Mouse (Mus musculus) embryonic facial prominence, embryonic 12.5 days (tissue): ENCODE data around the gene Tmem262. TPM values are rescaled to one million over a fixed set of nuclear protein-coding genes. Genes with fewer than 3 reads are reported as not detected.

Source experiments
- ATAC-seq: fragments of 200-750 bp; cut with Nextera tagmentation; 2 replicates; pipeline ENCODE4 v1.8.0; 2017; ENCODE audit not compliant: insufficient number of reproducible peaks, insufficient read depth, low FRiP score, low TSS enrichment
- H3K27ac ChIP-seq: fragments of 300-500 bp; sonication (generic); 2 replicates; pipeline ENCODE4 v1.5.1; 2016; ENCODE audit warnings: mild to moderate bottlenecking
- H3K27me3 ChIP-seq: fragments of 300-500 bp; sonication (generic); 2 replicates; pipeline ENCODE4 v1.6.1; 2016; ENCODE audit warnings: mild to moderate bottlenecking, moderate library complexity
- H3K36me3 ChIP-seq: fragments of 300-500 bp; sonication (generic); 2 replicates; pipeline ENCODE4 v1.6.1; 2016; ENCODE audit warnings: mild to moderate bottlenecking
- H3K4me1 ChIP-seq: fragments of 300-500 bp; sonication (generic); 2 replicates; pipeline ENCODE4 v1.6.1; 2016
- H3K4me2 ChIP-seq: fragments of 300-500 bp; sonication (generic); replicated peaks from 2 replicates; pipeline ENCODE4 v1.6.1; 2016; ENCODE audit warnings: mild to moderate bottlenecking, moderate library complexity
- H3K4me3 ChIP-seq: fragments of 300-500 bp; sonication (generic); 2 replicates; pipeline ENCODE4 v1.5.1; 2016; ENCODE audit warnings: mild to moderate bottlenecking
- H3K9ac ChIP-seq: fragments of 300-500 bp; sonication (generic); 2 replicates; pipeline ENCODE4 v1.6.1; 2016; ENCODE audit warnings: mild to moderate bottlenecking, moderate library complexity
- H3K9me3 ChIP-seq: fragments of 300-500 bp; sonication (generic); 2 replicates; pipeline ENCODE4 v1.6.1; 2016; ENCODE audit warnings: mild to moderate bottlenecking, moderate library complexity
- WGBS: fragments of 180-500 bp; shearing (Covaris S2); methylation state at CpG from one replicate; pipeline ENCODE4 v1.1.7; 2016; 5-methylcytosine and 5-hydroxymethylcytosine counted together
- polyA plus RNA-seq: library from polyadenylated mRNA; unstranded; fragments of >200 nt; fragmentation: Nextera tagmentation; extraction: Ambion mirVana; gene quantifications from 2 replicates; pipeline ENCODE4 v1.2.1, GENCODE M21; 2016

Tmem262 gene
- polyA plus RNA-seq, 1 experiment from 2014 or later = not detected

- no peak within 1 kb of the TSS for H3K4me3 ChIP-seq
- ATAC-seq = no peak
- 88% methylated on average over 9 of the region's 9 CpGs for WGBS
- H3K9me3 ChIP-seq = no peaks in the 10 kb centered on the region
- H3K27ac ChIP-seq = no peak within 1 kb of the TSS
- no peak within 1 kb of the TSS for H3K4me2 ChIP-seq
- peaks cover 33% of the 10 kb centered on the region for H3K36me3 ChIP-seq
- peaks cover 14% of the 10 kb centered on the region for H3K4me1 ChIP-seq
- no peaks in the 10 kb centered on the region for H3K27me3 ChIP-seq
- H3K9ac ChIP-seq = no peak within 1 kb of the TSS
Observed at GRCm38 (mm10) chr19:6082156-6082555, 2.3 kb downstream of the Tmem262 start, which contains the start of gene Gm28374. TSS of gene Gm28374 (minus strand) at chr19:6082256.

GRCm38 (mm10) chr19:6084478-6085248 is 4.8 kb downstream of the Tmem262 start, which contains the start of the genes Zfpl1 and Cdca5:
TSS of gene Zfpl1 (minus strand) at chr19:6084956.
TSS of gene Cdca5 (plus strand) at chr19:6084983.
- Histone ChIP-seq H3K4me2 (peak within 1 kb of the TSS; percentile 97), H3K9me3 (no peaks in the 10 kb centered on the region), H3K4me1 (peaks cover 14% of the 10 kb centered on the region), H3K4me3 (peak within 1 kb of the TSS; percentile 80), H3K27ac (peak within 1 kb of the TSS; percentile 73), H3K36me3 (peaks cover 55% of the 10 kb centered on the region), H3K27me3 (no peaks in the 10 kb centered on the region), H3K9ac (peak within 1 kb of the TSS; percentile 79)
- WGBS = under 1% methylated on average over 58 of the region's 58 CpGs
- peak; percentile 86 for ATAC-seq

GRCm38 (mm10) chr19:6085417-6085879 is 5.6 kb downstream of the Tmem262 start:
- H3K4me3 ChIP-seq = peak overlapping the region; percentile 80
- peak overlapping the region; percentile 73; the same call in 1 of the 2 replicates for H3K27ac ChIP-seq
- H3K36me3 ChIP-seq = peaks cover 55% of the 10 kb centered on the region
- H3K4me2 ChIP-seq = peak overlapping the region; percentile 97
- ATAC-seq = peak; percentile 76
- 0% methylated on average over 17 of the region's 17 CpGs for WGBS
- H3K9ac ChIP-seq = peak overlapping the region; percentile 79
- H3K4me1 ChIP-seq = peaks cover 14% of the 10 kb centered on the region
- H3K27me3 ChIP-seq = no peaks in the 10 kb centered on the region
- no peaks in the 10 kb centered on the region for H3K9me3 ChIP-seq

- no peak for ATAC-seq
- H3K27me3 ChIP-seq = no peaks in the 10 kb centered on the region
- H3K4me1 ChIP-seq = peaks cover 9% of the 10 kb centered on the region
- no peak overlapping the region for H3K9ac ChIP-seq
- WGBS = 93% methylated on average over 13 of the region's 13 CpGs
- no peak overlapping the region for H3K4me2 ChIP-seq
- H3K27ac ChIP-seq = no peak overlapping the region
- H3K36me3 ChIP-seq = peaks cover 55% of the 10 kb centered on the region
- no peak overlapping the region for H3K4me3 ChIP-seq
- H3K9me3 ChIP-seq = no peaks in the 10 kb centered on the region
Observed at GRCm38 (mm10) chr19:6088841-6089240, 9.0 kb downstream of the Tmem262 start.

- Histone ChIP-seq H3K4me3 (no peak within 1 kb of the TSS), H3K27ac (no peak within 1 kb of the TSS), H3K9me3 (no peaks in the 10 kb centered on the region), H3K36me3 (peaks cover 56% of the 10 kb centered on the region), H3K4me1 (no peaks in the 10 kb centered on the region), H3K9ac (no peak within 1 kb of the TSS), H3K4me2 (no peak within 1 kb of the TSS), H3K27me3 (no peaks in the 10 kb centered on the region)
- 88% methylated on average over 7 of the region's 7 CpGs for WGBS
- no peak for ATAC-seq
Observed at GRCm38 (mm10) chr19:6094119-6094518, 14.3 kb downstream of the Tmem262 start, which contains the start of gene AC131692.1. TSS of gene AC131692.1 (plus strand) at chr19:6094419.

- WGBS = 90% methylated on average over 3 of the region's 3 CpGs
- H3K9me3 ChIP-seq = no peaks in the 10 kb centered on the region
- no peak overlapping the region for H3K27ac ChIP-seq
- 0 out of 2 replicates have a peak, but pooled peaks cover 3% of the 10 kb centered on the region for H3K4me1 ChIP-seq
- no peak overlapping the region for H3K4me3 ChIP-seq
- ATAC-seq = no peak
- H3K9ac ChIP-seq = no peak overlapping the region
- peaks cover 22% of the 10 kb centered on the region for H3K36me3 ChIP-seq
- H3K27me3 ChIP-seq = no peaks in the 10 kb centered on the region
- H3K4me2 ChIP-seq = no peak overlapping the region
Observed at GRCm38 (mm10) chr19:6097847-6098246, 18.0 kb downstream of the Tmem262 start.

GRCm38 (mm10) chr19:6101186-6101585 is 21.4 kb downstream of the Tmem262 start:
- Histone ChIP-seq H3K4me1 (0 out of 2 replicates have a peak, but pooled peaks cover 3% of the 10 kb centered on the region), H3K4me2 (no peak overlapping the region), H3K9me3 (no peaks in the 10 kb centered on the region), H3K4me3 (no peak overlapping the region), H3K36me3 (peaks cover 4% of the 10 kb centered on the region; the same call in 1 of the 2 replicates), H3K27ac (no peak overlapping the region), H3K27me3 (no peaks in the 10 kb centered on the region), H3K9ac (no peak overlapping the region; the same call in 1 of the 2 replicates)
- WGBS = 25% methylated on average over 6 of the region's 6 CpGs
- no peak for ATAC-seq

- Histone ChIP-seq H3K36me3 (no peaks in the 10 kb centered on the region; the same call in 1 of the 2 replicates), H3K9ac (no peak overlapping the region), H3K27ac (no peak overlapping the region), H3K4me3 (no peak overlapping the region), H3K4me1 (0 out of 2 replicates have a peak, but pooled peaks cover 3% of the 10 kb centered on the region), H3K27me3 (no peaks in the 10 kb centered on the region), H3K4me2 (no peak overlapping the region), H3K9me3 (no peaks in the 10 kb centered on the region)
- no peak for ATAC-seq
- WGBS = 80% methylated on average over 6 of the region's 6 CpGs
Observed at GRCm38 (mm10) chr19:6102169-6102853, 22.5 kb downstream of the Tmem262 start.

GRCm38 (mm10) chr19:6104476-6104875 is 24.6 kb downstream of the Tmem262 start:
- Histone ChIP-seq H3K27ac (no peak overlapping the region), H3K36me3 (no peaks in the 10 kb centered on the region; the same call in 1 of the 2 replicates), H3K9me3 (no peaks in the 10 kb centered on the region), H3K4me1 (0 out of 2 replicates have a peak, but pooled peaks cover 3% of the 10 kb centered on the region), H3K4me3 (no peak overlapping the region), H3K27me3 (no peaks in the 10 kb centered on the region), H3K4me2 (no peak overlapping the region), H3K9ac (no peak overlapping the region)
- 77% methylated on average over 4 of the region's 4 CpGs for WGBS
- ATAC-seq = no peak

- Histone ChIP-seq H3K4me2 (no peak within 1 kb of the TSS), H3K36me3 (no peaks in the 10 kb centered on the region), H3K9me3 (no peaks in the 10 kb centered on the region), H3K9ac (no peak within 1 kb of the TSS), H3K4me1 (0 out of 2 replicates have a peak, but pooled peaks cover 3% of the 10 kb centered on the region), H3K27ac (no peak within 1 kb of the TSS), H3K4me3 (no peak within 1 kb of the TSS), H3K27me3 (no peaks in the 10 kb centered on the region)
- WGBS = 82% methylated on average over 7 of the region's 7 CpGs
- ATAC-seq = no peak
Observed at GRCm38 (mm10) chr19:6105586-6105985, 25.8 kb downstream of the Tmem262 start, which contains the start of gene Naaladl1. TSS of gene Naaladl1 (plus strand) at chr19:6105782.

GRCm38 (mm10) chr19:6113116-6113515 is 33.3 kb downstream of the Tmem262 start:
- Histone ChIP-seq H3K27ac (no peak overlapping the region), H3K36me3 (peaks cover 32% of the 10 kb centered on the region), H3K9me3 (no peaks in the 10 kb centered on the region), H3K27me3 (no peaks in the 10 kb centered on the region), H3K4me2 (no peak overlapping the region), H3K4me1 (peaks cover 10% of the 10 kb centered on the region), H3K4me3 (no peak overlapping the region), H3K9ac (no peak overlapping the region)
- WGBS = 74% methylated on average over 6 of the region's 6 CpGs
- ATAC-seq = no peak
